Comparison of ENCODE assay signal across 8 mouse cellular contexts in genomic region chr4:143213175-143213479, GRCm38 (mm10). TPM values are rescaled to one million over a fixed set of nuclear protein-coding genes. Genes with fewer than 3 reads are reported as not detected.
DNase-seq lines count a peak whose midpoint lies in the region; ATAC-seq and TF ChIP-seq lines count a peak whose summit lies in the region.

No protein-coding gene starts in this region.

- no peak overlapping the region for H3K9ac ChIP-seq in lung, embryonic 14.5 days
- no peak overlapping the region for H3K9ac ChIP-seq in neural tube, embryonic 14.5 days (replicated peaks; ENCODE audit: low read depth, low read length)

- H3K4me1 ChIP-seq in lung, embryonic 14.5 days (ENCODE audit: insufficient read depth), result peaks cover 3% of the 10 kb centered on the region; the same call in 1 of the 2 replicates
- peaks cover 30% of the 10 kb centered on the region for H3K4me1 ChIP-seq in forebrain, embryonic 10.5 days
- H3K4me1 ChIP-seq in limb, embryonic 10.5 days, result peaks cover 15% of the 10 kb centered on the region
- peaks cover 17% of the 10 kb centered on the region for H3K4me1 ChIP-seq in neural tube, embryonic 14.5 days (ENCODE audit: control insufficient read depth, insufficient read depth, low read length)

- WGBS in lung, embryonic 14.5 days, result 96% methylated on average over 3 of the region's 3 CpGs
- WGBS in forebrain, embryonic 10.5 days, result 95% methylated on average over 3 of the region's 3 CpGs
- WGBS in limb, embryonic 10.5 days, result 95% methylated on average over 3 of the region's 3 CpGs
- WGBS in neural tube, embryonic 14.5 days, result 94% methylated on average over 3 of the region's 3 CpGs

- H3K27ac ChIP-seq in lung, embryonic 14.5 days (ENCODE audit: low read depth), result no peak overlapping the region
- H3K27ac ChIP-seq in forebrain, embryonic 10.5 days, result peak overlapping the region; percentile 98
- peak overlapping the region; percentile 99 for H3K27ac ChIP-seq in limb, embryonic 10.5 days
- no peak overlapping the region; the same call in 1 of the 2 replicates for H3K27ac ChIP-seq in neural tube, embryonic 14.5 days (ENCODE audit: low read depth, low read length)

- peak; percentile 18; the same call in 1 of the 2 replicates for ATAC-seq in lung, embryonic 14.5 days (ENCODE audit: insufficient read depth)
- no peak; the same call in 1 of the 2 replicates for ATAC-seq in neural tube, embryonic 14.5 days (ENCODE audit: low read depth)

- no peaks in the 10 kb centered on the region for H3K27me3 ChIP-seq in lung, embryonic 14.5 days (ENCODE audit: insufficient read depth, low read length)
- H3K27me3 ChIP-seq in forebrain, embryonic 10.5 days (ENCODE audit: poor library complexity, severe bottlenecking), result 0 out of 2 replicates have a peak, but pooled peaks cover 3% of the 10 kb centered on the region
- H3K27me3 ChIP-seq in limb, embryonic 10.5 days (ENCODE audit: low read depth, poor library complexity, severe bottlenecking), result 0 out of 2 replicates have a peak, but pooled peaks cover 4% of the 10 kb centered on the region
- no peaks in the 10 kb centered on the region for H3K27me3 ChIP-seq in neural tube, embryonic 14.5 days (ENCODE audit: control insufficient read depth, insufficient read depth, low read length)

- no peak for TF ChIP-seq CTCF in lung, embryonic 14.5 days (IDR thresholded peaks at IDR 0.05; ENCODE audit: low read depth)

- peak overlapping the region; percentile 89 for H3K4me2 ChIP-seq in lung, embryonic 14.5 days
- H3K4me2 ChIP-seq in neural tube, embryonic 14.5 days (ENCODE audit: low read depth, low read length), result peak overlapping the region; percentile 80

- DNase-seq in lung, embryonic 14.5 days, result no peak
- DNase-seq in lung, postnatal 36 days, result no peak
- no peak for DNase-seq in forebrain, embryonic 10.5 days (ENCODE audit: extremely low spot score, low spot score)
- no peak for DNase-seq in limb, embryonic 10.5 days (ENCODE audit: low spot score)
- DNase-seq in gastrocnemius, adult 18-20 months (ENCODE audit: low spot score), result no peak
- DNase-seq in left cerebral cortex, adult 8-10 months (ENCODE audit: low spot score in 2 of 2), result no peak
- DNase-seq in thymus, postnatal 36 days, result no peak

- no peaks in the 10 kb centered on the region for H3K9me3 ChIP-seq in lung, embryonic 14.5 days (ENCODE audit: low read depth, low read length)
- H3K9me3 ChIP-seq in forebrain, embryonic 10.5 days, result no peaks in the 10 kb centered on the region
- no peaks in the 10 kb centered on the region for H3K9me3 ChIP-seq in limb, embryonic 10.5 days (replicated peaks)
- H3K9me3 ChIP-seq in neural tube, embryonic 14.5 days (ENCODE audit: control insufficient read depth, low read length), result no peaks in the 10 kb centered on the region

- H3K36me3 ChIP-seq in lung, embryonic 14.5 days (ENCODE audit: insufficient read depth), result no peaks in the 10 kb centered on the region
- H3K36me3 ChIP-seq in forebrain, embryonic 10.5 days (replicated peaks), result peaks cover 6% of the 10 kb centered on the region; the same call in 1 of the 2 replicates
- peaks cover 6% of the 10 kb centered on the region; the same call in 1 of the 2 replicates for H3K36me3 ChIP-seq in limb, embryonic 10.5 days
- H3K36me3 ChIP-seq in neural tube, embryonic 14.5 days (ENCODE audit: control insufficient read depth, insufficient read depth, low read length), result no peaks in the 10 kb centered on the region

- H3K4me3 ChIP-seq in lung, embryonic 14.5 days (ENCODE audit: low read depth, low read length), result peak overlapping the region; percentile 79; the same call in 1 of the 2 replicates
- H3K4me3 ChIP-seq in forebrain, embryonic 10.5 days, result peak overlapping the region; percentile 94
- peak overlapping the region; percentile 82 for H3K4me3 ChIP-seq in limb, embryonic 10.5 days
- peak overlapping the region; percentile 91 for H3K4me3 ChIP-seq in neural tube, embryonic 14.5 days (ENCODE audit: low read depth, low read length)

RNA-seq across cellular contexts. Expression of gene Prdm2, which starts 0.3 kb away (rescaled TPM):
- polyA plus RNA-seq in lung, embryonic 14.5 days (2014; fragmentation: Nextera tagmentation; extraction: Ambion mirVana), result 12.0 and 12.1 TPM in 2 replicates
- polyA plus RNA-seq in forebrain, embryonic 10.5 days (2016; fragmentation: Nextera tagmentation; extraction: Ambion mirVana), result 15.2 and 16.0 TPM in 2 replicates
- 15.4 and 18.3 TPM in 2 replicates for polyA plus RNA-seq in limb, embryonic 10.5 days (2016; fragmentation: Nextera tagmentation; extraction: Ambion mirVana)
- 17.1 and 17.8 TPM in 2 replicates for polyA plus RNA-seq in neural tube, embryonic 14.5 days (2014; fragmentation: Nextera tagmentation; extraction: Ambion mirVana)
- total RNA-seq in gastrocnemius, adult 18-20 months (2021), result 10 to 100 TPM; 22.8 to 26.3 TPM
- total RNA-seq in left cerebral cortex, adult 8-10 months (2022), result 10 to 100 TPM; 35.9 to 40.1 (median 39.0) TPM

Comparison
In these comparisons a context has a peak if more than half of its experiments do, and no peak if none do; other contexts are left out.
1. H3K27ac ChIP-seq: peak in forebrain, embryonic 10.5 days (single experiment) and limb, embryonic 10.5 days (single experiment); none in lung, embryonic 14.5 days (single experiment) and neural tube, embryonic 14.5 days (single experiment).
2. Peak in every context shown above with its lines, with median percentiles within 50 percentile points of each other: H3K4me3 ChIP-seq.